Mouse (Mus musculus) retina, embryonic 14.5 days (tissue): ENCODE data around the gene Mad2l1bp.
A peak's percentile ranks its signal among the peaks of the same experiment; 100 is the strongest.

ENCODE experiments used
- DNase-seq: peaks from one replicate; pipeline ENCODE4 v3.0.0-alpha.2; 2015; ENCODE audit warnings: low spot score

Gene Mad2l1bp

GRCm38 (mm10) chr17:46152847-46153782 lies at the start of gene Mad2l1bp:
Gene Mad2l1bp, minus strand, starts transcription at chr17:46153553.
- peak; percentile 97 for DNase-seq

GRCm38 (mm10) chr17:46203078-46203477 lies 49.7 kb upstream of the Mad2l1bp start:
- DNase-seq, result no peak

- peak; percentile 98 for DNase-seq
Observed at GRCm38 (mm10) chr17:46202421-46203071, 49.2 kb upstream of the Mad2l1bp start, which contains the start of the genes Polh and Xpo5. Gene Polh, minus strand, starts transcription at chr17:46202645. Gene Xpo5, plus strand, starts transcription at chr17:46202782.

DNA sequence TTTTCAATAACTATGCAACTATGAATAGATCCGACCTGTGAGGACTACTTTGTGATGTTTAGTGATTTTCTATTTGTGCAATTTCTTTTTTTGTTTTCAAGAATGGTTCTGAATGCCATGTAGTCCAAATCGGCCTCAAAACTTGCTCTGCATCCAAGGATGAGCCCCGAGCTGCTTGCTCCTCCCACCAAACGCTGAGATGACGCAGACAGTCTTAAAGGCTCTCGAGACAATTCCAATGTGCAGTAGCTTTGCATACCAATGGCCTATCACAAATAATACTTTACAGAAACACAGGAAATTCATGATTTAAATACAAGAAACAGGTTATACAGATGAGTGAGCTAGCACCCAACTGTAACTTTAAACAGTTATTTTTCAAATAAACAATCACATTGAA lies 47.8 kb upstream of the Mad2l1bp start:
- DNase-seq, result no peak

- no peak for DNase-seq
Observed at GRCm38 (mm10) chr17:46188829-46189228, 35.5 kb upstream of the Mad2l1bp start.

GRCm38 (mm10) chr17:46182273-46182672 lies 28.9 kb upstream of the Mad2l1bp start:
- no peak for DNase-seq

- DNase-seq, result peak; percentile 72
Observed at GRCm38 (mm10) chr17:46170538-46170937, 17.2 kb upstream of the Mad2l1bp start.

DNA sequence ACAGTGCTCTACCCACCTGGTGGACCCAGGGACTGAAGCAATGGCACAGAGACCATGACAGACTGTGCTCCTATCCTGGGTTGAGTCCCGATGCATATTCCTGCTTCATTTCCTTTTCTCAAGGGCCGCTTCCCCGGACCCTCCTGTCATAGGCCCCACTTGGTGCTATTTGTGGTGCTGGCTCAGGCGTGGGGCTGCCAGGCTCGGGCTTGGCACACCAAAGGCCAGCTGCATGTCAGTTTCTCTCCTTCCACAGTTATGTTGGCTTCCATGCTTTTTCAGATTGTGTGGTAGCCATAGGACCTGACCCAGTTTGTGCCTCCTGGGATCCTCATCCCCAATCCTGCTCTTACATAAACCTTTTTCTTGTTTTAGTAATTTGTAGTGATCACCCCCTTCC lies 15.4 kb upstream of the Mad2l1bp start:
- DNase-seq, result no peak

DNA sequence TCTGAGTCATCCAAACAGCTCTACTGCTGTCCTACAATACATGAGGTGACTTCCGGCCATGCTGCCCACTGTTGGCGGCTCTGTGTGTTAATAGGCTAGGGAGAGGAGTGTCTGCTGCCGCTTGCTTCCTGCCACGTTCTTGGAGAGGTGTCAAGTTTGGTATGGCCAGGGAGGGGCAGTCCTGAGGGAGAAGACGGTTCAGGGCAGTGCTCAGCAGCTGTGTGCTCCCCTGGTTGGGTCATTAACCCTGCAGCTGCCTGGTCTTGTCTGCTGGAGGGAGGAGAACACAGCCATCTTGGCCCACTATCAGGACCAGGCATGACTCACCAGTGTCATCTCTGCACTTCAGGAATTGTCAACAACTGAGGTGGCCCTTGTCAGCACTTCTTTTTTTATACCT lies 15.0 kb upstream of the Mad2l1bp start:
- no peak for DNase-seq

DNA sequence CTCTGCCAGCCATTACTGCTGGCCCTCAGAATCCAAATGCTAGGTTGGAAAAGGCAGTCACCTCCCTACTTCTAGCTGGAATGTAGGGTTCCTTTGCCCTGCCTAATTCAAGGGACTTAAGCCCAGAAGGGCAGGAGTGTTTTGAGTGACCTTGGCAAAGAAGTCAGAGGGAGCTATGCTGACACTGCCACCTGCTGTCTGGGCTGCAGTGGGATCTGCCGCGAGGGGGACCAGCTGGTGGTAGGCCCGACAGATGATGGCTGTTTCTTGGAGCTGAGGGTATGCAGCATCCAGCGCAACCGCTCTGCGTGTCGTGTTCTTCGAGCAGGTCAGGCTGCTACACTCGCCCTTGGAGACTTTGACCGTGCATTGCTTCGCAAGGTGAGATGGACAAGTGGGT lies 13.7 kb upstream of the Mad2l1bp start:
- peak; percentile 24 for DNase-seq

DNA sequence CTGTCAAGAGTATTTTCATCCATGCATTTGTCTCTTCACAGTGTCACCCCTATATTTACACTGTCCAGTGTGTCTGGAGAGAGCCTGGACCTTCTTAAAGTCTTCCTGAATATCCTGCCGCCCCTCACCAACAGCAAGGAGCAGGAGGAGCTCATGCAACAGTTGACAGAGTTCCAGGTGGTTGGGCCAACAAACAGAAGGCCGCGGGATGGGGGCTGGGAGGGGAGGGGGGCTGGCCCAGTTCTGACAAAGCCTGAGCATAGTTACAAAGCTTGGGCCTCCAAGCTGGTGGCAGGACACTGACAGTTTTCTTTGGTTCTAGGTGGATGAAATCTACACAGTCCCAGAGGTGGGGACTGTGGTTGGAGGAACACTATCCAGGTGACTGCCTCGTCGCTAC lies 12.9 kb upstream of the Mad2l1bp start:
- DNase-seq, result no peak

GRCm38 (mm10) chr17:46165460-46165859 lies 12.1 kb upstream of the Mad2l1bp start:
- no peak for DNase-seq

DNA sequence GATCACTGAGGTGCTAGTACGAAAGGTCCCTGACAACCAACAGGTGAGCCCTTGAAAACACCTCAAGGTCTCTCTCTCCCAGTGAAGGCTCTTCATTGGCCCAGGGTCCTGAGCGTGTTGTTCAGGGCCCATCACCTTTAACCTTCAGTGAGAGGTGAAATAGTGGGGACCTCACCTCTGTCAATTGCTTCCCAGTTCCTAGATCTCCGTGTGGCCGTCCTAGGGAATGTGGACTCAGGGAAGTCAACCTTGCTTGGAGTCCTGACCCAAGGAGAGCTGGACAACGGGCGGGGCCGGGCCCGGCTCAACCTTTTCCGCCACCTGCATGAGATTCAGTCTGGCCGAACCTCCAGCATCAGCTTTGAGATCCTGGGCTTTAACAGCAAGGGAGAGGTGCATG lies 11.4 kb upstream of the Mad2l1bp start:
- no peak for DNase-seq

GRCm38 (mm10) chr17:46164301-46164700 lies 10.9 kb upstream of the Mad2l1bp start:
- DNase-seq, result no peak

GRCm38 (mm10) chr17:46162951-46163421 lies 9.6 kb upstream of the Mad2l1bp start:
- DNase-seq, result no peak

GRCm38 (mm10) chr17:46162551-46162950 lies 9.2 kb upstream of the Mad2l1bp start:
- no peak for DNase-seq

DNA sequence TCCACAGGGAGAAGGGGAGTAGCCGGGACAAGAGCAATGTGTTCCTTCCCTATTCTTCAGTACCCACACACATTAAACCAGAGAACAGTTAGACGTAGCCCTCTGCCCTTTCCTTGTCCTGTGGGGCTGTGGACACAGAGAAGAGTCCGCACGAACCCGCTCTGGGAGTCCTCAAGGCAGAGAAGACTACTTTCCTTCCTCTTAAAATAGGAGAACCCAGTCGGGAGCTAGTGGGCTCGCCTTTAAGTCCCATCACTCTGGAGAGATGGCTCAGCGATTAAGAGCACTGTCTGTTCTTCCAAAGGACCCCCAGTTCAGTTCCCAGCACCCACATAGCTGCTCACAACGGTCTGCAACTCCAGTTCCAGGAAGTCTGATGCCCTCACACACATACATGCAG lies 8.4 kb upstream of the Mad2l1bp start:
- DNase-seq, result no peak

DNA sequence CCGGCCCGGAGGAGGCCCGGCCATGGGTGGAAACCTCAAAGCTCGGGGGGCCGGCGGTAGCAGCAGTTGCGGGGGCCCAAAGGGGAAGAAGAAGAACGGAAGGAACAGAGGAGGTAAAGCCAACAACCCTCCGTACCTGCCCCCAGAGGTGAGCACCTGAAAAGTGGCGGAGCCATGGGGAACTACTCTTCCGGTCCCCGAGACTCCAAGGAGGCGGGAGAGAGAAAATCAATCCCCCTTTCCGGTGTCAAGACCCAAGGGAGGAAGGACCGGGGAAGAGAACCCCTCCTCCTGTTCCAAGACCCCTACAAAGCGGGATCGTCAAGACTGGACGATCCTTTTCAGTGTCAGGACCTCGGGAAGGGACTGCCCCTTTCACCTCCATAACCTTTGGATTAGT lies 7.8 kb upstream of the Mad2l1bp start:
- peak; percentile 59 for DNase-seq

DNA sequence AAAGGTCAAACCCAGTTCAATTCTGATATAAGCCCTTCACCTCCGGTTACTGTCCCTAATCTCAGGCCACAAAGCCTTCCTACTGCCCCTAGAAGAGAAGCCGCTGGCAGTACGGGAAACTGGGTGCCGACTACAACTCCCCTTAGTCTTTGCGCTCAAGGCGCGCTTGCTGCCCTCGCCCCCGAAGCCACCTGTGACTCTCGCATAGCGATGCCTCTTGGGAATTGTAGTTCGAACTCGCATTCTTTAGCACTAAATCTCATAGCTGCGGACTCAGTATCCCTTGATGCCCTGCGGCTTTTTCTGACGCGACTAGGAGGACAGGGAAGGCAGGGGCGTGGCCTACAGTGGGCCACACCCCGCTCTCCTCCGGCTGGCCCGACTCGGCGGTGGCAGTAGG lies 7.3 kb upstream of the Mad2l1bp start, which contains the start of gene Gtpbp2:
Gtpbp2 (plus strand) TSS at position 347 of the 400 bp plus-strand sequence.
- peak; percentile 100 for DNase-seq

DNA sequence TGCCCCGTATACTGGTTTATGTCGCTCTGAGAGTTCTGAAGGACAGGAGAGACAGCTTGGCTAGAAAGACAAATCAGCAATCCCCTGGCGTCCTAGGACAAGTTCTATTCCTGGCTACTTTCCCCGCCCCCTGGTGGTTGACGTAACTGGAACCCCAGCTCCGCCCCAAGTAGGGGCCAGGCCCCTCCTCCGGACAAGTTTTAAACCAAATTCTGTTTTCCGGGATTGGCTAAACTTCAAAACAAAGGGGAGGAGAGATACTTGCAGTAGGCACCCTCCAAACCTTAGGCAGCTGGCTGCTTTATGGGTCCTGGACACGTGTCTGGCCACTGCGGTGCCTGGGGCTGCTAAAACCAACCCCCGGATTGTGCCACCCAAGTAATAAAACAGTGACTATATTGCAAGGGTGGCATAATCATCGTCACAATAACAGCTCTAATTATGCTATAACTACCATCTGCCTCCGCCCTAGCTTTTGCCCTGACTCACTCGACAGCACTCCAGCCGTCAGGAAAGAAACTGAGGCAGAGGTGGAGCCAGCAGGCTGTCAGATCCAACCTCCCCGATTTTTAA lies 6.8 kb upstream of the Mad2l1bp start:
- peak; percentile 88 for DNase-seq

DNA sequence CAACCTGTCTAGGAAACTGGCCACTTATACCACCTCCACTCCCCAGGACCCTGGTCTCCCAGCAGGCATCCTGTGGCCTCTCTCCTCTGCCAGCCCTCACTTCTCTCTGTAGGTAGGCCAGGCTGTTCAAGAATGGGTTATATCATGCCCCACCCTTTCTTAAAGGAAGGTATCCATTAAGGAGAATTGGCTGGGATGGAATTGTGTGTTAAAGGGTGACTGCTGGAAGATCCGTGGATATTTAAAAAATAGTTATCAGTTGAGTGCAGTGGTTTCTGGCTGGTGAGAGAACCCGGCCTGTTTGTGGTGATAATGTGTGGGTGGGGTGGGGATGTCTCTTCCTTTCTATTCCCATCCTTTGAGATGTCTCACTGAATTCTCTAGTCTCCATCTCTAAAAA lies 5.9 kb upstream of the Mad2l1bp start:
- no peak for DNase-seq

DNA sequence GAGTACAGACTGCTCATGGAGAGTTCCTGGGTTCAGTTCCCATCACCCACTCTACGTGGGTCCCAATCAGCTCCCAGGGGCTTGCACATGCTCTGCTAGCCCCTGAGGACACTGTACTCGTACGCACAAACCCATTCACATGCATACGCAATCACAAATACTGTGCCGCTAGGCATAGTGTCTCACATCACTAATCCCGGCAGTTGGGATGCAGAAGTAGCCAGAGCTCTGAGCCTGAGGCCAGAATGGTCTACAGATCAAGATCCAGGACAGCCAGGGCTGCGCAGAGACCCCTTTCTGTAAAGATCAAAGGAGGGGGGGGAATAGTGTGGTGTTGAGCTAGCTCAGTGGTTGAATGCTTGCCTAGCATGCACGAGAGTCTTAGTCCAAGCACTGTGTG lies 3.8 kb upstream of the Mad2l1bp start:
- DNase-seq, result no peak

DNA sequence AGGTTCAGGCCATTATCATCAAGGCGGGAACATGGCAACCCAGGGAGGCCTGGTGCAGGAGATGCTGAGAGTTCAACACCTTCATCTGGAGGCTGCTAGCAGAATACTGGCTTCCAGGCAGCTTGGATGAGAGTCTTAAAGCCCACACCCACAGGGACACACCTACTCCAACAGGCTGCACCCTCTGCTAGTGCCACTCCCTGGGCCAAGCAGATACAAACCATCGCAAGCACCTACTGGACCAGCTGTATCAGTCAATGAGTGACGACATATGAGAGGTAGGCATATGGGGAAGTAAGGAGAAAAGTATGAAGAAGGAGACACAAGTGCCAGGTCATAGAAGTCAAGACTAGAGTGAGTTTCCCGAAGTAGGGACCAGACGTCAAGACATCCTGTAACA lies 3.3 kb upstream of the Mad2l1bp start:
- DNase-seq, result no peak
